Mouse (Mus musculus): ENCODE measurements around the gene Trappc3l. TPM values are rescaled to one million over a fixed set of nuclear protein-coding genes. Genes with fewer than 3 reads are reported as not detected.

Gene Trappc3l
- polyA plus RNA-seq, 1 experiment from 2014 or later: not detected

Other genes with a start within 250 kb of the Trappc3l start
- not detected in 2 replicates for gene Sult3a1, start 179.9 kb upstream of the Trappc3l start, polyA plus RNA-seq (2014; fragmentation: Nextera tagmentation; extraction: Ambion mirVana)
- 0.04 TPM in 1 of 2 replicates, not detected in the other for gene Rsph4a, start 132.5 kb upstream of the Trappc3l start, polyA plus RNA-seq (2014; fragmentation: Nextera tagmentation; extraction: Ambion mirVana)
- 15.0 and 16.6 TPM in 2 replicates for gene Zup1, start 86.3 kb upstream of the Trappc3l start, polyA plus RNA-seq (2014; fragmentation: Nextera tagmentation; extraction: Ambion mirVana)
- gene Rwdd1, start 18.0 kb upstream of the Trappc3l start, polyA plus RNA-seq (2014; fragmentation: Nextera tagmentation; extraction: Ambion mirVana): 136 and 139 TPM in 2 replicates
- gene Calhm4, start 6.7 kb downstream of the Trappc3l start, polyA plus RNA-seq (2014; fragmentation: Nextera tagmentation; extraction: Ambion mirVana): 0.05 TPM in 1 of 2 replicates, not detected in the other
- 0.08 and 0.09 TPM in 2 replicates for gene Calhm5, start 58.9 kb downstream of the Trappc3l start, polyA plus RNA-seq (2014; fragmentation: Nextera tagmentation; extraction: Ambion mirVana)
- gene Calhm6, start 90.4 kb downstream of the Trappc3l start, polyA plus RNA-seq (2014; fragmentation: Nextera tagmentation; extraction: Ambion mirVana): 1.4 and 1.5 TPM in 2 replicates
- 14.9 and 16.8 TPM in 2 replicates for gene Dse, start 170.1 kb downstream of the Trappc3l start, polyA plus RNA-seq (2014; fragmentation: Nextera tagmentation; extraction: Ambion mirVana)
- gene Tspyl1, start 244.6 kb downstream of the Trappc3l start, polyA plus RNA-seq (2014; fragmentation: Nextera tagmentation; extraction: Ambion mirVana): 36.5 and 39.0 TPM in 2 replicates